26 mouse cellular contexts compared by ENCODE assay signal in genomic region chr2:46199341-46199740, GRCm38 (mm10).
"Had no signal": no experiment of that assay in that cellular context is flagged by ENCODE, and none has a peak within 500 bp of the region (broad histone marks: within the 10 kb centered on the region; RNA-seq: fewer than 3 reads in every experiment).

No protein-coding gene starts in this region.

- DNase-seq: gastrocnemius, postnatal 14 days; gastrocnemius, postnatal 36 days; heart, adult 11 months; heart, adult 2 months; heart, postnatal 14 days; heart, postnatal 36 days; kidney, adult 11 months; kidney, adult 2 months; kidney, adult 9 months; kidney, postnatal 10 days; kidney, postnatal 25 days; kidney, postnatal 4 days; liver; liver, embryonic 13.5 days had no signal

- ATAC-seq: hindbrain, postnatal 0 days; intestine, embryonic 16.5 days had no signal

- H3K4me1 ChIP-seq: heart, embryonic 13.5 days; heart, embryonic 15.5 days; hindbrain, embryonic 13.5 days; hindbrain, embryonic 15.5 days; kidney, embryonic 15.5 days; limb, embryonic 12.5 days; liver, embryonic 13.5 days; liver, embryonic 15.5 days had no signal

- H3K27ac ChIP-seq: heart, adult 2 months; heart, embryonic 13.5 days; heart, embryonic 15.5 days; hindbrain, embryonic 13.5 days; hindbrain, embryonic 15.5 days; hindbrain, postnatal 0 days; kidney, embryonic 15.5 days; layer of hippocampus, adult 2 months; left cerebral cortex, adult 2 months; limb, embryonic 10.5 days; limb, embryonic 12.5 days; liver, embryonic 13.5 days; liver, embryonic 15.5 days had no signal

- H3K4me3 ChIP-seq: heart, adult 2 months; heart, embryonic 13.5 days; heart, embryonic 15.5 days; hindbrain, embryonic 13.5 days; hindbrain, embryonic 15.5 days; kidney, embryonic 15.5 days; layer of hippocampus, adult 2 months; left cerebral cortex, adult 2 months; limb, embryonic 10.5 days; limb, embryonic 12.5 days; liver, embryonic 13.5 days; liver, embryonic 15.5 days had no signal
